Mouse (Mus musculus): ENCODE results near the gene Arhgef26. TPM values are rescaled to one million over a fixed set of nuclear protein-coding genes. Genes with fewer than 3 reads are reported as not detected.

Arhgef26 gene
- polyA plus RNA-seq, 1 experiment from 2014 or later = 8.8 TPM

- DNase-seq (ENCODE audit: low spot score) = peak; percentile 17
- TF ChIP-seq CTCF (IDR thresholded peaks at IDR 0.05; ENCODE audit: low read depth) = peak; percentile 10; the same call in 1 of the 2 replicates
- 89% methylated on average over 1 of the region's 1 CpGs for WGBS
Measured at GRCm38 (mm10) chr3:62470179-62470578, 132.0 kb downstream of the Arhgef26 start.

GRCm38 (mm10) chr3:62484340-62484739 lies 146.2 kb downstream of the Arhgef26 start:
- 96% methylated on average over 2 of the region's 2 CpGs for WGBS
- no peak for ATAC-seq (replicated peaks; ENCODE audit: low FRiP score, low read depth)

More at GRCm38 (mm10) chr3:62470179-62470578, 132.0 kb downstream of the Arhgef26 start:
- no peak overlapping the region for H3K4me2 ChIP-seq (ENCODE audit: low read length)
- H3K27ac ChIP-seq = no peak overlapping the region
- no peak for ATAC-seq (replicated peaks; ENCODE audit: low FRiP score, low read depth)
- peaks cover 54% of the 10 kb centered on the region for H3K36me3 ChIP-seq (ENCODE audit: insufficient read depth, low read length)
- H3K4me3 ChIP-seq (replicated peaks; ENCODE audit: low read depth, low read length) = no peak overlapping the region
- H3K27me3 ChIP-seq (ENCODE audit: insufficient read depth, low read length) = no peaks in the 10 kb centered on the region
- H3K4me1 ChIP-seq (replicated peaks; ENCODE audit: insufficient read depth, low read length) = no peaks in the 10 kb centered on the region
- no peaks in the 10 kb centered on the region for H3K9me3 ChIP-seq (replicated peaks; ENCODE audit: low read length)
- no peak overlapping the region for H3K9ac ChIP-seq (ENCODE audit: low read depth, low read length)

GRCm38 (mm10) chr3:62492568-62492967 lies 154.4 kb downstream of the Arhgef26 start:
- ATAC-seq (replicated peaks; ENCODE audit: low FRiP score, low read depth) (no peak), DNase-seq (ENCODE audit: low spot score) (no peak)
- no peak overlapping the region for H3K27ac ChIP-seq
- no peak overlapping the region for H3K4me2 ChIP-seq (ENCODE audit: low read length)
- H3K9me3 ChIP-seq (replicated peaks; ENCODE audit: low read length) = no peaks in the 10 kb centered on the region
- H3K36me3 ChIP-seq (ENCODE audit: insufficient read depth, low read length) = peaks cover 26% of the 10 kb centered on the region
- H3K9ac ChIP-seq (ENCODE audit: low read depth, low read length) = no peak overlapping the region
- no peaks in the 10 kb centered on the region for H3K4me1 ChIP-seq (replicated peaks; ENCODE audit: insufficient read depth, low read length)
- H3K27me3 ChIP-seq (ENCODE audit: insufficient read depth, low read length) = no peaks in the 10 kb centered on the region
- H3K4me3 ChIP-seq (replicated peaks; ENCODE audit: low read depth, low read length) = no peak overlapping the region
- no peak for TF ChIP-seq CTCF (IDR thresholded peaks at IDR 0.05; ENCODE audit: low read depth)
- 87% methylated on average over 6 of the region's 6 CpGs for WGBS

More at GRCm38 (mm10) chr3:62484340-62484739, 146.2 kb downstream of the Arhgef26 start:
- Histone ChIP-seq H3K4me1 (replicated peaks; ENCODE audit: insufficient read depth, low read length) (no peaks in the 10 kb centered on the region), H3K27me3 (ENCODE audit: insufficient read depth, low read length) (no peaks in the 10 kb centered on the region), H3K36me3 (ENCODE audit: insufficient read depth, low read length) (peaks cover 26% of the 10 kb centered on the region), H3K4me2 (ENCODE audit: low read length) (no peak overlapping the region), H3K9me3 (replicated peaks; ENCODE audit: low read length) (no peaks in the 10 kb centered on the region), H3K9ac (ENCODE audit: low read depth, low read length) (no peak overlapping the region), H3K27ac (no peak overlapping the region), H3K4me3 (replicated peaks; ENCODE audit: low read depth, low read length) (no peak overlapping the region)
- DNase-seq (ENCODE audit: low spot score) = no peak
- TF ChIP-seq CTCF (IDR thresholded peaks at IDR 0.05; ENCODE audit: low read depth) = no peak

- DNase-seq (ENCODE audit: low spot score) (no peak), ATAC-seq (replicated peaks; ENCODE audit: low FRiP score, low read depth) (no peak)
- H3K27me3 ChIP-seq (ENCODE audit: insufficient read depth, low read length) = no peaks in the 10 kb centered on the region
- no peak overlapping the region for H3K9ac ChIP-seq (ENCODE audit: low read depth, low read length)
- no peak overlapping the region for H3K4me2 ChIP-seq (ENCODE audit: low read length)
- peaks cover 27% of the 10 kb centered on the region for H3K36me3 ChIP-seq (ENCODE audit: insufficient read depth, low read length)
- no peaks in the 10 kb centered on the region for H3K9me3 ChIP-seq (replicated peaks; ENCODE audit: low read length)
- no peaks in the 10 kb centered on the region for H3K4me1 ChIP-seq (replicated peaks; ENCODE audit: insufficient read depth, low read length)
- WGBS = 87% methylated on average over 4 of the region's 4 CpGs
- H3K27ac ChIP-seq = no peak overlapping the region
- TF ChIP-seq CTCF (IDR thresholded peaks at IDR 0.05; ENCODE audit: low read depth) = no peak
- no peak overlapping the region for H3K4me3 ChIP-seq (replicated peaks; ENCODE audit: low read depth, low read length)
Measured at GRCm38 (mm10) chr3:62499327-62499726, 161.2 kb downstream of the Arhgef26 start.

DNA sequence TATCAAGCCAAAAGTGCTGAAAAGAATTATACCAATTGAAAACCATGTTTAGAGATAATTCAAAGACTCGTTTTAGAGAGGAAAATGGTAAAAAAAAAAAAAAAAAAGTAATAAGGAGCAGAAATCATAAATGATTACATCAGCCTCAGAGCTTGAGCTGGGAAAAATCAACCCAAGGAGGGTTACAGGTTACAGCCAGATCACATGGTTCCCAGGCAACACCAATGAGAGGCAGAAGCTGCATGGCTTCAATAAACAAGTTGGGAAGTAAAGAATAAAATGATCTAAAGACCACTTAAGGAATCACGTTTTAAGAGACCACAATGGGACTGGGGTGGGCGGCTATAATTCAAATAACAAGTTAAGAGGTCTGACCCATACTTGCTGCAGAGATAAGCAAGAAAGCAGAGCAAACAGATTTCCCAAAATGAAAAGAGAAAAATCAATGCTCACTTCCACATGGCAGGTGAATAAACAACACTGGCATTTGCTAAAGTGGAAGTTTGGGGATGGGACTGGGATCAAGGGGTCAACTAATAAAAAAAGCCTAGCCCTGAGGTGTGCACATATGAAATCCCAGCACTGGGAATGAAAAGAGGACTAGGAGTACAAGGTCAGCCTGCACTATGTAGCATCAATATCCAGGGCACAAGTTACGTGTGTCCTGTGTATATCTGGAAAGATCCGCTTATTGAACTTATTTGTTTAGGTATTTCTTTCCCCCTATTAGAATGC lies 167.2 kb downstream of the Arhgef26 start:
- Histone ChIP-seq H3K4me2 (ENCODE audit: low read length) (peak overlapping the region; percentile 68), H3K27me3 (ENCODE audit: insufficient read depth, low read length) (no peaks in the 10 kb centered on the region), H3K36me3 (ENCODE audit: insufficient read depth, low read length) (peaks cover 9% of the 10 kb centered on the region; the same call in 1 of the 2 replicates), H3K4me1 (replicated peaks; ENCODE audit: insufficient read depth, low read length) (0 out of 2 replicates have a peak, but pooled peaks cover 6% of the 10 kb centered on the region), H3K9ac (ENCODE audit: low read depth, low read length) (no peak overlapping the region), H3K4me3 (replicated peaks; ENCODE audit: low read depth, low read length) (peak overlapping the region; percentile 98; the same call in 1 of the 2 replicates), H3K9me3 (replicated peaks; ENCODE audit: low read length) (no peaks in the 10 kb centered on the region), H3K27ac (no peak overlapping the region)
- DNase-seq (ENCODE audit: low spot score) = no peak
- ATAC-seq (replicated peaks; ENCODE audit: low FRiP score, low read depth) = no peak
- no peak for TF ChIP-seq CTCF (IDR thresholded peaks at IDR 0.05; ENCODE audit: low read depth)
- 68% methylated on average over 5 of the region's 5 CpGs for WGBS

- ATAC-seq (replicated peaks; ENCODE audit: low FRiP score, low read depth) (peak; percentile 98), DNase-seq (ENCODE audit: low spot score) (peak; percentile 97)
- Histone ChIP-seq H3K27ac (peak within 1 kb of the TSS; percentile 96), H3K4me1 (replicated peaks; ENCODE audit: insufficient read depth, low read length) (0 out of 2 replicates have a peak, but pooled peaks cover 6% of the 10 kb centered on the region), H3K4me2 (ENCODE audit: low read length) (peak within 1 kb of the TSS; percentile 68), H3K27me3 (ENCODE audit: insufficient read depth, low read length) (no peaks in the 10 kb centered on the region), H3K9me3 (replicated peaks; ENCODE audit: low read length) (no peaks in the 10 kb centered on the region), H3K4me3 (replicated peaks; ENCODE audit: low read depth, low read length) (peak within 1 kb of the TSS; percentile 98), H3K36me3 (ENCODE audit: insufficient read depth, low read length) (no peaks in the 10 kb centered on the region), H3K9ac (ENCODE audit: low read depth, low read length) (peak within 1 kb of the TSS; percentile 96)
- WGBS = under 1% methylated on average over 66 of the region's 66 CpGs
- no peak for TF ChIP-seq CTCF (IDR thresholded peaks at IDR 0.05; ENCODE audit: low read depth)
Measured at GRCm38 (mm10) chr3:62506488-62507205, 168.5 kb downstream of the Arhgef26 start, which contains the start of gene Dhx36. TSS of gene Dhx36 (minus strand) at chr3:62507004.

Data from kidney, postnatal 0 days (tissue).